Comparison of ENCODE assay signal across 16 mouse cellular contexts in genomic region chr1:165748053-165748452, GRCm38 (mm10). TPM values are rescaled to one million over a fixed set of nuclear protein-coding genes. Genes with fewer than 3 reads are reported as not detected.
DNase-seq lines count a peak whose midpoint lies in the region; ATAC-seq and TF ChIP-seq lines count a peak whose summit lies in the region.
"Had no signal": no experiment of that assay in that cellular context is flagged by ENCODE, and none has a peak within 500 bp of the region (broad histone marks: within the 10 kb centered on the region; RNA-seq: fewer than 3 reads in every experiment).

No protein-coding gene starts in this region.

- no peak for TF ChIP-seq EP300 in lung, postnatal 0 days (IDR thresholded peaks at IDR 0.05)

- peak; percentile 28 for DNase-seq in forebrain, embryonic 11.5 days (ENCODE audit: low spot score)
- DNase-seq in intestine, embryonic 14.5 days (ENCODE audit: low spot score): peak; percentile 68
- DNase-seq in lung, postnatal 0 days (ENCODE audit: low spot score): no peak
- no peak for DNase-seq in spleen, adult 18-20 months
- DNase-seq: adrenal gland, postnatal 10 days; cerebellum, adult 2 months; right cerebral cortex, adult 18-20 months; thymus, postnatal 4 days had no signal

- no peaks in the 10 kb centered on the region for H3K27me3 ChIP-seq in forebrain, embryonic 11.5 days (ENCODE audit: control insufficient read depth, insufficient read depth, low read length)
- H3K27me3 ChIP-seq in forebrain, embryonic 15.5 days: no peaks in the 10 kb centered on the region
- no peaks in the 10 kb centered on the region for H3K27me3 ChIP-seq in intestine, embryonic 14.5 days (replicated peaks; ENCODE audit: control insufficient read depth, insufficient read depth, low read length)
- H3K27me3 ChIP-seq in intestine, postnatal 0 days (replicated peaks; ENCODE audit: control insufficient read depth, insufficient read depth, low read length): no peaks in the 10 kb centered on the region
- no peaks in the 10 kb centered on the region for H3K27me3 ChIP-seq in lung, embryonic 16.5 days (ENCODE audit: control insufficient read depth, insufficient read depth, low read depth, low read length)
- H3K27me3 ChIP-seq in lung, postnatal 0 days (replicated peaks; ENCODE audit: insufficient read depth, low read length): no peaks in the 10 kb centered on the region
- H3K27me3 ChIP-seq in stomach, embryonic 16.5 days (ENCODE audit: control insufficient read depth, insufficient read depth, low read length): no peaks in the 10 kb centered on the region
- H3K27me3 ChIP-seq: CH12.LX; limb, embryonic 12.5 days had no signal

- ATAC-seq in forebrain, embryonic 11.5 days (replicated peaks; ENCODE audit: low FRiP score): no peak
- no peak for ATAC-seq in forebrain, embryonic 15.5 days (replicated peaks)
- peak; percentile 95 for ATAC-seq in intestine, embryonic 14.5 days (replicated peaks; ENCODE audit: low FRiP score, low TSS enrichment, low read depth)
- ATAC-seq in intestine, postnatal 0 days: no peak
- peak; percentile 81 for ATAC-seq in lung, embryonic 16.5 days (ENCODE audit: low read depth)
- no peak for ATAC-seq in lung, postnatal 0 days
- peak; percentile 91; the same call in 1 of the 2 replicates for ATAC-seq in stomach, embryonic 16.5 days (ENCODE audit: insufficient read depth, low FRiP score)
- ATAC-seq: forebrain, embryonic 14.5 days had no signal

- no peak overlapping the region for H3K9ac ChIP-seq in forebrain, embryonic 11.5 days (ENCODE audit: low read length)
- no peak overlapping the region for H3K9ac ChIP-seq in forebrain, embryonic 15.5 days (replicated peaks)
- no peak overlapping the region for H3K9ac ChIP-seq in intestine, embryonic 14.5 days (ENCODE audit: low read length)
- H3K9ac ChIP-seq in intestine, postnatal 0 days (ENCODE audit: low read depth, low read length): no peak overlapping the region
- no peak overlapping the region for H3K9ac ChIP-seq in lung, embryonic 16.5 days (ENCODE audit: low read length)
- no peak overlapping the region for H3K9ac ChIP-seq in lung, postnatal 0 days (replicated peaks; ENCODE audit: low read depth)
- H3K9ac ChIP-seq in stomach, embryonic 16.5 days (ENCODE audit: low read length): no peak overlapping the region
- H3K9ac ChIP-seq: limb, embryonic 12.5 days had no signal

- no peak overlapping the region for H3K4me3 ChIP-seq in forebrain, embryonic 11.5 days (ENCODE audit: low read depth, low read length)
- H3K4me3 ChIP-seq in forebrain, embryonic 15.5 days: no peak overlapping the region
- no peak overlapping the region for H3K4me3 ChIP-seq in intestine, embryonic 14.5 days (ENCODE audit: low read depth, low read length)
- no peak overlapping the region for H3K4me3 ChIP-seq in intestine, postnatal 0 days (ENCODE audit: low read depth, low read length)
- H3K4me3 ChIP-seq in lung, embryonic 16.5 days (ENCODE audit: low read length): no peak overlapping the region
- no peak overlapping the region for H3K4me3 ChIP-seq in lung, postnatal 0 days (ENCODE audit: low read depth, low read length)
- no peak overlapping the region for H3K4me3 ChIP-seq in stomach, embryonic 16.5 days (replicated peaks; ENCODE audit: low read length)
- H3K4me3 ChIP-seq: layer of hippocampus, adult 2 months; limb, embryonic 12.5 days had no signal

- H3K9me3 ChIP-seq in forebrain, embryonic 11.5 days (ENCODE audit: control insufficient read depth, low read length): no peaks in the 10 kb centered on the region
- H3K9me3 ChIP-seq in forebrain, embryonic 15.5 days: no peaks in the 10 kb centered on the region
- no peaks in the 10 kb centered on the region for H3K9me3 ChIP-seq in intestine, embryonic 14.5 days (ENCODE audit: control insufficient read depth, low read length)
- H3K9me3 ChIP-seq in intestine, postnatal 0 days (ENCODE audit: control insufficient read depth): no peaks in the 10 kb centered on the region
- H3K9me3 ChIP-seq in lung, embryonic 16.5 days (ENCODE audit: control insufficient read depth, low read length): no peaks in the 10 kb centered on the region
- H3K9me3 ChIP-seq in lung, postnatal 0 days (ENCODE audit: low read length): no peaks in the 10 kb centered on the region
- H3K9me3 ChIP-seq in stomach, embryonic 16.5 days (replicated peaks; ENCODE audit: control insufficient read depth, low read length): no peaks in the 10 kb centered on the region
- H3K9me3 ChIP-seq: limb, embryonic 12.5 days had no signal

- no peaks in the 10 kb centered on the region for H3K36me3 ChIP-seq in forebrain, embryonic 11.5 days (ENCODE audit: control insufficient read depth, insufficient read depth, low read length)
- no peaks in the 10 kb centered on the region for H3K36me3 ChIP-seq in forebrain, embryonic 15.5 days
- no peaks in the 10 kb centered on the region for H3K36me3 ChIP-seq in intestine, embryonic 14.5 days (ENCODE audit: control insufficient read depth, insufficient read depth, low read length)
- H3K36me3 ChIP-seq in intestine, postnatal 0 days (ENCODE audit: control insufficient read depth, insufficient read depth): no peaks in the 10 kb centered on the region
- H3K36me3 ChIP-seq in lung, embryonic 16.5 days (ENCODE audit: control insufficient read depth, insufficient read depth, low read length): no peaks in the 10 kb centered on the region
- no peaks in the 10 kb centered on the region for H3K36me3 ChIP-seq in lung, postnatal 0 days (ENCODE audit: insufficient read depth, low read length)
- H3K36me3 ChIP-seq in stomach, embryonic 16.5 days (ENCODE audit: control insufficient read depth, insufficient read depth, low read length): no peaks in the 10 kb centered on the region
- H3K36me3 ChIP-seq: limb, embryonic 12.5 days had no signal

- H3K4me1 ChIP-seq in forebrain, embryonic 11.5 days (replicated peaks; ENCODE audit: control insufficient read depth, insufficient read depth, low read length): no peaks in the 10 kb centered on the region
- H3K4me1 ChIP-seq in forebrain, embryonic 15.5 days: no peaks in the 10 kb centered on the region
- no peaks in the 10 kb centered on the region; the same call in 1 of the 2 replicates for H3K4me1 ChIP-seq in intestine, embryonic 14.5 days (replicated peaks; ENCODE audit: control insufficient read depth, insufficient read depth, low read length)
- H3K4me1 ChIP-seq in intestine, postnatal 0 days (replicated peaks; ENCODE audit: control insufficient read depth, insufficient read depth, low read length): no peaks in the 10 kb centered on the region
- no peaks in the 10 kb centered on the region for H3K4me1 ChIP-seq in lung, embryonic 16.5 days (replicated peaks; ENCODE audit: control insufficient read depth, insufficient read depth, low read length)
- H3K4me1 ChIP-seq in lung, postnatal 0 days (ENCODE audit: insufficient read depth, low read depth, low read length): 0 out of 2 replicates have a peak, but pooled peaks cover 3% of the 10 kb centered on the region
- H3K4me1 ChIP-seq in stomach, embryonic 16.5 days (ENCODE audit: control insufficient read depth, insufficient read depth, low read length): peaks cover 7% of the 10 kb centered on the region
- H3K4me1 ChIP-seq: limb, embryonic 12.5 days had no signal

- no peak for TF ChIP-seq CTCF in intestine, postnatal 0 days (IDR thresholded peaks at IDR 0.05; ENCODE audit: low read depth)
- no peak for TF ChIP-seq CTCF in lung, postnatal 0 days (IDR thresholded peaks at IDR 0.05)

- no peak overlapping the region for H3K27ac ChIP-seq in forebrain, embryonic 11.5 days (ENCODE audit: low read depth, low read length)
- H3K27ac ChIP-seq in forebrain, embryonic 15.5 days (replicated peaks): no peak overlapping the region
- no peak overlapping the region for H3K27ac ChIP-seq in intestine, embryonic 14.5 days (ENCODE audit: low read depth)
- H3K27ac ChIP-seq in intestine, postnatal 0 days (ENCODE audit: low read depth, low read length): no peak overlapping the region
- H3K27ac ChIP-seq in lung, embryonic 16.5 days (ENCODE audit: low read length): no peak overlapping the region
- H3K27ac ChIP-seq in lung, postnatal 0 days (ENCODE audit: low read length): no peak overlapping the region
- H3K27ac ChIP-seq in stomach, embryonic 16.5 days (ENCODE audit: low read length): no peak overlapping the region; the same call in 1 of the 2 replicates
- H3K27ac ChIP-seq: layer of hippocampus, adult 2 months; limb, embryonic 12.5 days had no signal

- no peak overlapping the region for H3K4me2 ChIP-seq in forebrain, embryonic 11.5 days (ENCODE audit: low read depth, low read length, severe bottlenecking)
- no peak overlapping the region for H3K4me2 ChIP-seq in forebrain, embryonic 15.5 days (replicated peaks)
- no peak overlapping the region for H3K4me2 ChIP-seq in intestine, embryonic 14.5 days (ENCODE audit: low read length)
- no peak overlapping the region for H3K4me2 ChIP-seq in intestine, postnatal 0 days (replicated peaks; ENCODE audit: low read depth)
- H3K4me2 ChIP-seq in lung, embryonic 16.5 days (ENCODE audit: low read depth, low read length): no peak overlapping the region
- H3K4me2 ChIP-seq in lung, postnatal 0 days (replicated peaks; ENCODE audit: low read depth, low read length): no peak overlapping the region
- H3K4me2 ChIP-seq in stomach, embryonic 16.5 days (ENCODE audit: low read depth, low read length): no peak overlapping the region
- H3K4me2 ChIP-seq: limb, embryonic 12.5 days had no signal

- 68% methylated on average over 11 of the region's 11 CpGs for WGBS in forebrain, embryonic 11.5 days
- WGBS in forebrain, embryonic 15.5 days: 61% methylated on average over 11 of the region's 11 CpGs
- WGBS in intestine, embryonic 14.5 days: 12% methylated on average over 11 of the region's 11 CpGs
- WGBS in intestine, postnatal 0 days: 30% methylated on average over 11 of the region's 11 CpGs
- 28% methylated on average over 11 of the region's 11 CpGs for WGBS in lung, embryonic 16.5 days
- 30% methylated on average over 11 of the region's 11 CpGs for WGBS in lung, postnatal 0 days
- WGBS in stomach, embryonic 16.5 days: 17% methylated on average over 11 of the region's 11 CpGs

RNA-seq across cellular contexts. Expression of gene Creg1, which starts 15.5 kb away (rescaled TPM):
- polyA plus RNA-seq in forebrain, embryonic 11.5 days (2014; fragmentation: Nextera tagmentation; extraction: Ambion mirVana): 28.9 and 35.3 TPM in 2 replicates
- polyA plus RNA-seq in forebrain, embryonic 15.5 days (2015; fragmentation: Nextera tagmentation; extraction: Ambion mirVana): 18.3 and 19.0 TPM in 2 replicates
- polyA plus RNA-seq in intestine, embryonic 14.5 days (2014; fragmentation: Nextera tagmentation; extraction: Ambion mirVana): 78.7 and 81.2 TPM in 2 replicates
- 195 and 201 TPM in 2 replicates for polyA plus RNA-seq in intestine, postnatal 0 days (2015; fragmentation: Nextera tagmentation; extraction: Ambion mirVana)
- 60.8 and 68.6 TPM in 2 replicates for polyA plus RNA-seq in lung, embryonic 16.5 days (2015; fragmentation: Nextera tagmentation; extraction: Ambion mirVana)
- 123 and 148 TPM in 2 replicates for polyA plus RNA-seq in lung, postnatal 0 days (2015; fragmentation: Nextera tagmentation; extraction: Ambion mirVana)
- 90.4 and 90.6 TPM in 2 replicates for polyA plus RNA-seq in stomach, embryonic 16.5 days (2015; fragmentation: Nextera tagmentation; extraction: Ambion mirVana)

RNA-seq across cellular contexts. Expression of gene Rcsd1, which starts 38.5 kb away (rescaled TPM):
- 6.4 and 7.2 TPM in 2 replicates for polyA plus RNA-seq in forebrain, embryonic 11.5 days (2014; fragmentation: Nextera tagmentation; extraction: Ambion mirVana)
- 7.0 and 8.0 TPM in 2 replicates for polyA plus RNA-seq in forebrain, embryonic 15.5 days (2015; fragmentation: Nextera tagmentation; extraction: Ambion mirVana)
- polyA plus RNA-seq in intestine, embryonic 14.5 days (2014; fragmentation: Nextera tagmentation; extraction: Ambion mirVana): 29.1 and 31.4 TPM in 2 replicates
- polyA plus RNA-seq in intestine, postnatal 0 days (2015; fragmentation: Nextera tagmentation; extraction: Ambion mirVana): 11.7 and 14.2 TPM in 2 replicates
- 47.8 and 51.5 TPM in 2 replicates for polyA plus RNA-seq in lung, embryonic 16.5 days (2015; fragmentation: Nextera tagmentation; extraction: Ambion mirVana)
- polyA plus RNA-seq in lung, postnatal 0 days (2015; fragmentation: Nextera tagmentation; extraction: Ambion mirVana): 49.6 and 54.4 TPM in 2 replicates
- polyA plus RNA-seq in stomach, embryonic 16.5 days (2015; fragmentation: Nextera tagmentation; extraction: Ambion mirVana): 42.1 and 44.4 TPM in 2 replicates

RNA-seq across cellular contexts. Expression of gene Cd247, which starts 40.4 kb away (rescaled TPM):
- polyA plus RNA-seq in forebrain, embryonic 11.5 days (2014; fragmentation: Nextera tagmentation; extraction: Ambion mirVana): 1.7 and 2.5 TPM in 2 replicates
- polyA plus RNA-seq in forebrain, embryonic 15.5 days (2015; fragmentation: Nextera tagmentation; extraction: Ambion mirVana): 1.5 and 1.6 TPM in 2 replicates
- polyA plus RNA-seq in intestine, embryonic 14.5 days (2014; fragmentation: Nextera tagmentation; extraction: Ambion mirVana): 0.81 and 1.6 TPM in 2 replicates
- polyA plus RNA-seq in intestine, postnatal 0 days (2015; fragmentation: Nextera tagmentation; extraction: Ambion mirVana): 0.50 and 0.52 TPM in 2 replicates
- polyA plus RNA-seq in lung, embryonic 16.5 days (2015; fragmentation: Nextera tagmentation; extraction: Ambion mirVana): 2.1 and 2.8 TPM in 2 replicates
- polyA plus RNA-seq in lung, postnatal 0 days (2015; fragmentation: Nextera tagmentation; extraction: Ambion mirVana): 1.3 and 1.5 TPM in 2 replicates
- polyA plus RNA-seq in stomach, embryonic 16.5 days (2015; fragmentation: Nextera tagmentation; extraction: Ambion mirVana): 0.36 and 0.52 TPM in 2 replicates

Comparison
In these comparisons a context has a peak if more than half of its experiments do, and no peak if none do; other contexts are left out.
1. ATAC-seq: peak in intestine, embryonic 14.5 days (single experiment), lung, embryonic 16.5 days (single experiment) and stomach, embryonic 16.5 days (single experiment); none in forebrain, embryonic 11.5 days (single experiment), forebrain, embryonic 15.5 days (single experiment), intestine, postnatal 0 days (single experiment) and lung, postnatal 0 days (single experiment).
2. DNase-seq: peak in forebrain, embryonic 11.5 days (single experiment) and intestine, embryonic 14.5 days (single experiment); none in lung, postnatal 0 days (single experiment) and spleen, adult 18-20 months (0 of 2).